Mouse (Mus musculus): ENCODE measurements at regions not wholly inside any gene's neighbourhood (a gene's known extent, or its start where the extent isn't known, plus 50 kb on each side); places are given as distances from the start of the nearest gene placed in this dataset.

DNA sequence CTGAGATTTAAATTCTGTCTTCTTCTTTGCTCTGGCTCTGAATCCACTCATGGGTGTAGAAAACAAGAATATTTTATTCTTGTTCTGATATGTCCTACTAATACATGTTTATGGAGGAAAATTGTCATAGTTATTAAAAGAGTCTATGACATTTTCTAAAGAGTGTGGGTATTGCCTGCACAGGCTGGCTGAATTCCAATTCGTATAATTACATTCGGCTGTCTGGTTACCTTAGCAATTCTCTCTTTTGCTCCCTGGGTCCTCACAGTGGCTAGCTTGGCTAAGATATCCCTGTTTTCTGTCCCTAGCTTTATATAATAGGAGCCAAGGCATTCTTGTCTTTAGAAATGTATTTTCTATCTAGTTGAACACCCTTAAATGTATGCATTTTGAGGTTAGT, 218.5 kb upstream of the Dnajc19 start:
- WGBS = 57% methylated on average over 2 of the region's 2 CpGs
- no peak for ATAC-seq
- Histone ChIP-seq H3K4me1 (ENCODE audit: control insufficient read depth, insufficient read depth, low read length) (no peaks in the 10 kb centered on the region), H3K9me3 (replicated peaks; ENCODE audit: control insufficient read depth, low read length) (no peaks in the 10 kb centered on the region), H3K27me3 (replicated peaks; ENCODE audit: control insufficient read depth, insufficient read depth, low read length) (no peaks in the 10 kb centered on the region), H3K4me3 (ENCODE audit: low read depth, low read length) (no peak overlapping the region), H3K4me2 (ENCODE audit: low read length) (no peak overlapping the region), H3K36me3 (ENCODE audit: control insufficient read depth, insufficient read depth, low read length) (no peaks in the 10 kb centered on the region), H3K27ac (ENCODE audit: low read depth, low read length) (no peak overlapping the region), H3K9ac (ENCODE audit: low read length) (no peak overlapping the region)
- no peak for DNase-seq (ENCODE audit: low spot score)

DNA sequence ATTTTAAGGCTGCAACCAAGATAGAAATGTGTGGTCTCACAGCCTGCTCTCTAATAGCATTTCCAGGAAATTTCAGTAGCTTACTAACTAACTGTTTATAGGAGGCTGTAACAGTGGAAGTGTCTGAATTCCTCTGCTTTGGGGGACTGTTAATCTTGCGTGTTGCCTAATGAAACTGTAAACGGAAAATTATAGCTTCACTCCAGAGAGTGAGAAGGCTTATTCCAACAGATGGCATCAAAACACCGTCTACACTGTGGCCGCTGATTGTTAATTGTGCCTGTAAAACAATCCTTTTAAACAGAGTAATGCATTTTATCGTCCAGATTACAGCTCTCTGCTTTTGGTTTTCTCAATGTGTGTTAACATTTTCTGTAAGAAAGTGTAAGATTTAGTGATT, 206.7 kb upstream of the Dnajc19 start:
- H3K4me1 ChIP-seq (ENCODE audit: control insufficient read depth, insufficient read depth, low read length) = no peaks in the 10 kb centered on the region
- peak; percentile 77 for DNase-seq (ENCODE audit: low spot score)
- 39% methylated on average over 5 of the region's 5 CpGs for WGBS
- no peak overlapping the region for H3K4me3 ChIP-seq (ENCODE audit: low read depth, low read length)
- no peak overlapping the region for H3K27ac ChIP-seq (ENCODE audit: low read depth, low read length)
- H3K9me3 ChIP-seq (replicated peaks; ENCODE audit: control insufficient read depth, low read length) = no peaks in the 10 kb centered on the region
- no peak overlapping the region for H3K9ac ChIP-seq (ENCODE audit: low read length)
- H3K27me3 ChIP-seq (replicated peaks; ENCODE audit: control insufficient read depth, insufficient read depth, low read length) = no peaks in the 10 kb centered on the region
- H3K4me2 ChIP-seq (ENCODE audit: low read length) = no peak overlapping the region
- peak; percentile 75 for ATAC-seq
- H3K36me3 ChIP-seq (ENCODE audit: control insufficient read depth, insufficient read depth, low read length) = no peaks in the 10 kb centered on the region

DNA sequence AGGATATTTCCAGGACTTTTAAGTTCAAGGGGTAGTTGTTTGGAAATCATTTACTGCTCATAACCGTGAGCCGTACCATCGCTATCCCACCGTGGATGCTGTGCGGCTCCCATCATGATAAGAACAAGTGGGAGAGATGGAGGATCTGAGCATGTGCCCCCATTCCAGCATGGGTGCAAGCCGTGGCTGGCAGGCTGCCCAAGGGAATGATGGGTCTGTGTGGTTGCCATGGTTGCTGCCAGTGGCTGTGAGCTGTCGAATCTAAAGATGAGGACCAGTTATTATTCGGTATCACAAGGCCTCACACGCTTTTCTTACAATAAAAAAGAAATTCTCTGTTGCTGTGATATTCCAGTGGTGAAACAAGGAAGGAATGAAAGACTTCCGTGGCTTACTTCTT, 189.0 kb upstream of the Dnajc19 start:
- 68% methylated on average over 10 of the region's 10 CpGs for WGBS
- ATAC-seq (peak; percentile 71; the same call in 1 of the 2 replicates), DNase-seq (ENCODE audit: low spot score) (peak; percentile 76)
- Histone ChIP-seq H3K4me3 (ENCODE audit: low read depth, low read length) (no peak overlapping the region), H3K27me3 (replicated peaks; ENCODE audit: control insufficient read depth, insufficient read depth, low read length) (no peaks in the 10 kb centered on the region), H3K9me3 (replicated peaks; ENCODE audit: control insufficient read depth, low read length) (no peaks in the 10 kb centered on the region), H3K36me3 (ENCODE audit: control insufficient read depth, insufficient read depth, low read length) (no peaks in the 10 kb centered on the region), H3K4me1 (ENCODE audit: control insufficient read depth, insufficient read depth, low read length) (0 out of 2 replicates have a peak, but pooled peaks cover 2% of the 10 kb centered on the region), H3K9ac (ENCODE audit: low read length) (no peak overlapping the region), H3K4me2 (ENCODE audit: low read length) (no peak overlapping the region), H3K27ac (ENCODE audit: low read depth, low read length) (no peak overlapping the region)

DNA sequence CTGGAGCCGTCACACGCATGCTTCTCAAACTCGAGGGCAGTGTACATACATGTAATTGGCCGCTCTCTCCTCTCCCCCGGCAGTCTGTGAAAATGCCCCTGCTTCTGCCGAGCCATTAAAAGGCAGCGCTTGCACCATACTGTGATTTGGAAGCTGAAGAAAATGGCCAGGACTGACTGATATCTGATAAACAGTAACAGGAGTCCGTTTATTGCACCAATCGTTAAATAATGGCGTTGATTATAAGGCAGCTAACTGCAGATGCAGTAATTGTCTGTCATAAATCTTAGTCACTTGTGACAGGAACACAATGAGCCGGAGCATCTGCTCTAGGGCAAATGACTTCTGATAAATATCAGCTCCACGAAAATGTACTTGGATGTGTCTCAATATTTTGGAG, 185.3 kb upstream of the Dnajc19 start:
- DNase-seq (ENCODE audit: low spot score) (peak; percentile 69), ATAC-seq (peak; percentile 62)
- Histone ChIP-seq H3K27ac (ENCODE audit: low read depth, low read length) (peak overlapping the region; percentile 65; the same call in 1 of the 2 replicates), H3K4me1 (ENCODE audit: control insufficient read depth, insufficient read depth, low read length) (0 out of 2 replicates have a peak, but pooled peaks cover 2% of the 10 kb centered on the region), H3K4me3 (ENCODE audit: low read depth, low read length) (no peak overlapping the region), H3K36me3 (ENCODE audit: control insufficient read depth, insufficient read depth, low read length) (no peaks in the 10 kb centered on the region), H3K9me3 (replicated peaks; ENCODE audit: control insufficient read depth, low read length) (no peaks in the 10 kb centered on the region), H3K27me3 (replicated peaks; ENCODE audit: control insufficient read depth, insufficient read depth, low read length) (no peaks in the 10 kb centered on the region), H3K4me2 (ENCODE audit: low read length) (no peak overlapping the region), H3K9ac (ENCODE audit: low read length) (no peak overlapping the region)
- WGBS = 62% methylated on average over 12 of the region's 12 CpGs

DNA sequence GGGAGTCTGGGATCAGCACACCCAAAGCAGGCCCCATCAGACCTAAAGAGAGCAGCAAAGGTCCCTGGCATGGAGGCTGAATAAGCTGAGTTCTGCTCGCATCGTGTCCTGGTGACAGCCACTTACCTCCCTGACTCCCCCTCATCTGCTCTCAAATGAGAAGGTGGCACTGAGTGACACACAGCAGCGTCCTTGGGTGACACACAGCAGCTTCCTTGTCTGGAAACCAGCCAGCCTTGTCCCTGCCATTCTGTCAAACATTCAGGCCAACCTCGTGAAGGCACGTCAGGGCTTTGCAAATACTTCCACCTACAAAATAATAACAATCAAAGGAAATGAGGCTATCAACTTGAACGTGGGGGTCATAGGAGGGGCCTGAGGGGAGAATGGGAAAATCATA, 183.7 kb upstream of the Dnajc19 start:
- 56% methylated on average over 6 of the region's 6 CpGs for WGBS
- Histone ChIP-seq H3K27me3 (replicated peaks; ENCODE audit: control insufficient read depth, insufficient read depth, low read length) (no peaks in the 10 kb centered on the region), H3K36me3 (ENCODE audit: control insufficient read depth, insufficient read depth, low read length) (no peaks in the 10 kb centered on the region), H3K4me1 (ENCODE audit: control insufficient read depth, insufficient read depth, low read length) (no peaks in the 10 kb centered on the region), H3K9ac (ENCODE audit: low read length) (no peak overlapping the region), H3K4me2 (ENCODE audit: low read length) (no peak overlapping the region), H3K9me3 (replicated peaks; ENCODE audit: control insufficient read depth, low read length) (no peaks in the 10 kb centered on the region), H3K27ac (ENCODE audit: low read depth, low read length) (no peak overlapping the region), H3K4me3 (ENCODE audit: low read depth, low read length) (no peak overlapping the region)
- ATAC-seq = no peak
- DNase-seq (ENCODE audit: low spot score) = no peak

DNA sequence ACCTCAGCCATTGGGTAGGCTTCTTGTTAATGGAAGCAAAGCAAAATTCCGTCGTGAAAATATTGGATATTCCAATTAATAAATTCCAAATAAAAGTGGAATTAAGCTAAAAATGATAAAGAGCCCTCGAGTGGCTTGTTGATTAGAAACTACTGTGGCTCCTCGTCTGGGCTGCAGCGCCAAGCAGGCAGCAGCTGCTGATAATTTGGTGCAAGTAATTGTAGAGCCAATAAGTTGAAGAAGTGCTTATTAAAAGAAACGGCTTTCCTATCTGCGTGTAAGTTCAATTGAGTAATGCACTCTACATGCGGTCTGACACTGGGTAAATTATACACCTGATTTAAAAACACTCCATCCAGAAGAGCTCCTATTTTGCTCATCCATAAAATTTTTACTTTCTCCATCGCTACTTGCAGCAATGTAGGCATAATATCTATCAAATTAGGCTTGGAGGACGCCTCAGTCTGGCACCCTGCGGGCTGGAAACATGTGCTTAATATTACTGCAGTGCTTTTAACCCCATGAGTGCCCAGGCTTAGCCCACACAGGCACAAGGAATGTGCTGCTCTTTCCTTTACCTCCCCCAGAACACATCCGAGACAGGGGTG, 171.7 kb upstream of the Dnajc19 start:
- peak overlapping the region; percentile 50; the same call in 1 of the 2 replicates for H3K27ac ChIP-seq (ENCODE audit: low read depth, low read length)

DNA sequence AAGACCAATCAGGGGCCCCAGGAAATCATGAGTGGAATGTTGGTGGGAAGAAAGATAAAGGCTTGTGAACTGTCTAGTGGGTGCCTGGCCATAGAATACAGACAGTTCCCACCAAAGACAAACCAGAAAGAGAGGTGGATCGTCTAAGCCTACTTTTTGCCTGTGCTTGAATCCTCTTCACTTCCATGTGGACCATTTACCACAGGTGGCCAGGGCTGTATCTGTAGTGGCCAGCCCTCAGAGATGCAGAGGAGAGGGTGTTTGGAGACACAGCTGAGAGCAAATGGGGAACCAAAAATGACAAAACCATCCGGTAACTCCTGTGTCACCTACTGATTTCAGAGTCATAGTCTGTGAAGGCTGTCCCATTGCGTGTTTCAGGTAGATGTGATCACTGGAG, 161.0 kb upstream of the Dnajc19 start:
- Histone ChIP-seq H3K27me3 (replicated peaks; ENCODE audit: control insufficient read depth, insufficient read depth, low read length) (no peaks in the 10 kb centered on the region), H3K36me3 (ENCODE audit: control insufficient read depth, insufficient read depth, low read length) (no peaks in the 10 kb centered on the region), H3K9me3 (replicated peaks; ENCODE audit: control insufficient read depth, low read length) (no peaks in the 10 kb centered on the region), H3K4me3 (ENCODE audit: low read depth, low read length) (no peak overlapping the region), H3K4me2 (ENCODE audit: low read length) (no peak overlapping the region), H3K4me1 (ENCODE audit: control insufficient read depth, insufficient read depth, low read length) (no peaks in the 10 kb centered on the region), H3K9ac (ENCODE audit: low read length) (no peak overlapping the region), H3K27ac (ENCODE audit: low read depth, low read length) (no peak overlapping the region)
- 97% methylated on average over 3 of the region's 3 CpGs for WGBS
- no peak for ATAC-seq
- no peak for DNase-seq (ENCODE audit: low spot score)

More for the DNA sequence above, 171.7 kb upstream of the Dnajc19 start:
- Histone ChIP-seq H3K4me1 (ENCODE audit: control insufficient read depth, insufficient read depth, low read length) (peaks cover 10% of the 10 kb centered on the region; the same call in 1 of the 2 replicates), H3K27me3 (replicated peaks; ENCODE audit: control insufficient read depth, insufficient read depth, low read length) (no peaks in the 10 kb centered on the region), H3K4me2 (ENCODE audit: low read length) (peak overlapping the region; percentile 18), H3K9ac (ENCODE audit: low read length) (no peak overlapping the region), H3K4me3 (ENCODE audit: low read depth, low read length) (no peak overlapping the region), H3K36me3 (ENCODE audit: control insufficient read depth, insufficient read depth, low read length) (no peaks in the 10 kb centered on the region), H3K9me3 (replicated peaks; ENCODE audit: control insufficient read depth, low read length) (no peaks in the 10 kb centered on the region)
- 42% methylated on average over 12 of the region's 12 CpGs for WGBS
- DNase-seq (ENCODE audit: low spot score) (peak; percentile 65), ATAC-seq (peak; percentile 85)

DNA sequence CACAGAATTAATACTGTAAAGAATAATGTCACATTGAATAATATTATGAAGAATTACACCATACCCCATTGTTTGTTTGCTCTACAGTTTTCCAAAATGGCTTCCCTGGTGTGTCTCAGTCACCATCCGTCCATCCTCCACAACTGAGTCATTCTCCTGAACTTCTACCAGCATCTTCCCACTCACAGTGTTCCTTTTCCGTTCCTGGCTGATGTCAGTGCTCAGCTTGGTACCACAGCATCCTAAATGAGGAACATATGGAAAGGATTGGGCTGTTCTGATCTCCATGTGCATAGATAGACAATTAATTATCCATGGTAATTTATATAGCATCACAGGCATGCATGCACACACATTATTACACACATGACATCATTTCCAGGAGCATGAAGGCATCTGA, 158.9 kb upstream of the Dnajc19 start:
- Histone ChIP-seq H3K9me3 (replicated peaks; ENCODE audit: control insufficient read depth, low read length) (no peaks in the 10 kb centered on the region), H3K4me3 (ENCODE audit: low read depth, low read length) (no peak overlapping the region), H3K27me3 (replicated peaks; ENCODE audit: control insufficient read depth, insufficient read depth, low read length) (no peaks in the 10 kb centered on the region), H3K27ac (ENCODE audit: low read depth, low read length) (no peak overlapping the region), H3K4me2 (ENCODE audit: low read length) (no peak overlapping the region), H3K36me3 (ENCODE audit: control insufficient read depth, insufficient read depth, low read length) (no peaks in the 10 kb centered on the region), H3K9ac (ENCODE audit: low read length) (no peak overlapping the region), H3K4me1 (ENCODE audit: control insufficient read depth, insufficient read depth, low read length) (no peaks in the 10 kb centered on the region)
- 75% methylated on average over 2 of the region's 2 CpGs for WGBS
- ATAC-seq (no peak), DNase-seq (ENCODE audit: low spot score) (no peak)

DNA sequence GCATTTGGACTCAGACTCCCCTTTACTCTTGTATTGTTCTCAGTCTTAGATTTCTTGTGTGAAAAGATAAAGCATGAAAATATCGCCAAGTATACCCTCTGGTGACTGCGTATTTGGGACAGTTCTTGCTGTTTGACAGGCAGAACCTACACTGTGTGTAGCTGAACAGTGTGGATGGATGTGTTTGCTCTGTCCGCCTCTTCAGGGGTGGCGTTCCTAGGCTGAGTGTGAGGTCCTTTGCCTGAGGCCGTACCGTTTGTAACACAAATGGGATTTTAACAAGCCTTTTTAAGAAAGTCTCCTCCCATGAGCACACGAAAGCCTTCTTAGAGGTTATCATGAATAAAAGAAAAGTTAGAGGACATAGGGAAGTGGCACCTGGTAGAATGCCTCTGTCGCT, 153.3 kb upstream of the Dnajc19 start:
- DNase-seq (ENCODE audit: low spot score) = no peak
- WGBS = 43% methylated on average over 8 of the region's 8 CpGs
- no peak overlapping the region for H3K27ac ChIP-seq (ENCODE audit: low read depth, low read length)
- H3K4me3 ChIP-seq (ENCODE audit: low read depth, low read length) = no peak overlapping the region
- no peaks in the 10 kb centered on the region for H3K27me3 ChIP-seq (replicated peaks; ENCODE audit: control insufficient read depth, insufficient read depth, low read length)
- 0 out of 2 replicates have a peak, but pooled peaks cover 5% of the 10 kb centered on the region for H3K4me1 ChIP-seq (ENCODE audit: control insufficient read depth, insufficient read depth, low read length)
- H3K9ac ChIP-seq (ENCODE audit: low read length) = no peak overlapping the region
- H3K4me2 ChIP-seq (ENCODE audit: low read length) = no peak overlapping the region
- no peak for ATAC-seq
- no peaks in the 10 kb centered on the region for H3K9me3 ChIP-seq (replicated peaks; ENCODE audit: control insufficient read depth, low read length)
- H3K36me3 ChIP-seq (ENCODE audit: control insufficient read depth, insufficient read depth, low read length) = no peaks in the 10 kb centered on the region

Measured in forebrain, embryonic 14.5 days (tissue).